Comparison of ENCODE assay signal across 5 mouse cellular contexts in the genomic region with DNA sequence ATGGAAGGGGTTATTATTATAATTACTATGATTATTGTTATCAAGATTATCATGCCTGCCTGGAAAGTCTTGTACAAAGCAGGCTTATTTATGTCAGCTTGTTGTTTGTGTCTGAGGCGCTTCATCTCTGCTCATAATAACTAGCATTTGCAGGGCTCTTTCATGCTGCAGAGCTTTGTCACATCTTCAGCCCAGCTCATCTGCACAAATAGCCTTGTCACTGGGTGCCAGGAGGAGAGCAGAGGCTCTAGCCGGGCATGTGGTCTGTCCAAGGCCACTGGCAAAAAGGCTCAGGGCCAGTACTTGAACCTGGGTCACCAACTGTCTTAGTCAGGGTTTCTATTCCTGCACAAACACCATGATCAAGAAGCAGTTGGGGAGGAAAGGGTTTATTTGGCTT.
"Had no signal": no experiment of that assay in that cellular context is flagged by ENCODE, and none has a peak within 500 bp of the region (broad histone marks: within the 10 kb centered on the region; RNA-seq: fewer than 3 reads in every experiment).

No protein-coding gene starts in this region.

- H3K4me3 ChIP-seq: limb, embryonic 12.5 days; midbrain, embryonic 13.5 days; myocyte; neural tube, embryonic 13.5 days had no signal

- H3K9me3 ChIP-seq: limb, embryonic 12.5 days; midbrain, embryonic 13.5 days; neural tube, embryonic 13.5 days had no signal

- H3K36me3 ChIP-seq: limb, embryonic 12.5 days; neural tube, embryonic 13.5 days had no signal

- H3K4me2 ChIP-seq: limb, embryonic 12.5 days; midbrain, embryonic 13.5 days; neural tube, embryonic 13.5 days had no signal

- H3K27me3 ChIP-seq: limb, embryonic 12.5 days; midbrain, embryonic 13.5 days; neural tube, embryonic 13.5 days had no signal

- H3K27ac ChIP-seq: limb, embryonic 12.5 days; liver, embryonic 14.5 days; midbrain, embryonic 13.5 days; neural tube, embryonic 13.5 days had no signal

- H3K9ac ChIP-seq: limb, embryonic 12.5 days; liver, embryonic 14.5 days; midbrain, embryonic 13.5 days; neural tube, embryonic 13.5 days had no signal
